In the genomic region with DNA sequence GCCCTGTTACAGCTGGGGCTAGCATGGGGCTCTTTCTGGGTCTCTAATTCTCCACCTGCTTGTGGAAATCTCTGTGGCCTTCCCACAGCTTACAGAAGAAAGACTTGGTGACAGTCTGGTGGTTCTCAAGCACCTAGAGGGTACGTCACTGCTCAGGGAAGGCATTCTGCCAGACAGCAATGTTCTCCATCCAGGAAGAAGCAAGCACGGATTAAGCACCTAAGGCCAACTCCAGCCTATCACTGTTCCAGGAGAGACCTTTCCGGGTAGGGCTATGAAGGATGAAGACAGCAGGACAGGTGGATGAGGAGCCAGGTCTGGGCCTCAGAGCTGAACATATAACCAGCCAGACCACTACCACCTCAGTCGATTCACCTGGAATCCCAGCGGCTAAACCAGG, we compare ENCODE assay signal across 9 mouse cellular contexts. TPM values are rescaled to one million over a fixed set of nuclear protein-coding genes. Genes with fewer than 3 reads are reported as not detected.
A peak's percentile ranks its signal among the peaks of the same experiment; 100 is the strongest.
DNase-seq lines count a peak whose midpoint lies in the region; ATAC-seq and TF ChIP-seq lines count a peak whose summit lies in the region.
"Had no signal": no experiment of that assay in that cellular context is flagged by ENCODE, and none has a peak within 500 bp of the region (broad histone marks: within the 10 kb centered on the region; RNA-seq: fewer than 3 reads in every experiment).

No protein-coding gene starts in this region.

- H3K27me3 ChIP-seq in lung, embryonic 14.5 days (ENCODE audit: insufficient read depth, low read length): no peaks in the 10 kb centered on the region
- H3K27me3 ChIP-seq in forebrain, embryonic 12.5 days: peaks cover 12% of the 10 kb centered on the region; the same call in 1 of the 2 replicates
- no peaks in the 10 kb centered on the region for H3K27me3 ChIP-seq in limb, embryonic 15.5 days
- H3K27me3 ChIP-seq in small intestine, adult 2 months (ENCODE audit: control insufficient read depth, insufficient read depth, low read length): no peaks in the 10 kb centered on the region

- H3K4me2 ChIP-seq in lung, embryonic 14.5 days: peak overlapping the region; percentile 98
- H3K4me2 ChIP-seq in forebrain, embryonic 12.5 days: peak overlapping the region; percentile 93
- peak overlapping the region; percentile 91 for H3K4me2 ChIP-seq in limb, embryonic 15.5 days

- no peak overlapping the region for H3K27ac ChIP-seq in lung, embryonic 14.5 days (ENCODE audit: low read depth)
- no peak overlapping the region for H3K27ac ChIP-seq in forebrain, embryonic 12.5 days
- H3K27ac ChIP-seq in limb, embryonic 15.5 days: no peak overlapping the region
- no peak overlapping the region for H3K27ac ChIP-seq in small intestine, adult 2 months (ENCODE audit: insufficient read depth, low read depth, low read length)

- peaks cover 23% of the 10 kb centered on the region for H3K4me1 ChIP-seq in lung, embryonic 14.5 days (ENCODE audit: insufficient read depth)
- H3K4me1 ChIP-seq in forebrain, embryonic 12.5 days: peaks cover 57% of the 10 kb centered on the region
- peaks cover 46% of the 10 kb centered on the region for H3K4me1 ChIP-seq in limb, embryonic 15.5 days
- peaks cover 27% of the 10 kb centered on the region for H3K4me1 ChIP-seq in small intestine, adult 2 months (ENCODE audit: control insufficient read depth, insufficient read depth, insufficient read length, low read length)

- WGBS in lung, embryonic 14.5 days: 37% methylated on average over 5 of the region's 5 CpGs
- 44% methylated on average over 5 of the region's 5 CpGs for WGBS in forebrain, embryonic 12.5 days
- WGBS in limb, embryonic 15.5 days: 37% methylated on average over 5 of the region's 5 CpGs
- WGBS in small intestine, adult 2 months: 26% methylated on average over 5 of the region's 5 CpGs

- DNase-seq in lung, embryonic 14.5 days: no peak
- no peak for DNase-seq in lung, postnatal 14 days
- no peak for DNase-seq in retina, postnatal 1 day
- DNase-seq in layer of hippocampus, adult 18-20 months (ENCODE audit: low spot score in 2 of 2): no peak
- no peak for DNase-seq in spleen, postnatal 4 days (ENCODE audit: low spot score in 2 of 2)
- DNase-seq: thymus, adult 18-20 months had no signal

- peak overlapping the region; percentile 68; the same call in 1 of the 2 replicates for H3K9ac ChIP-seq in lung, embryonic 14.5 days
- H3K9ac ChIP-seq in forebrain, embryonic 12.5 days: peak overlapping the region; percentile 74; the same call in 1 of the 2 replicates
- peak overlapping the region; percentile 57; the same call in 1 of the 2 replicates for H3K9ac ChIP-seq in limb, embryonic 15.5 days

- H3K4me3 ChIP-seq in lung, embryonic 14.5 days (ENCODE audit: low read depth, low read length): peak overlapping the region; percentile 70
- H3K4me3 ChIP-seq in forebrain, embryonic 12.5 days (replicated peaks): peak overlapping the region; percentile 70
- peak overlapping the region; percentile 66 for H3K4me3 ChIP-seq in limb, embryonic 15.5 days
- peak overlapping the region; percentile 73; the same call in 1 of the 2 replicates for H3K4me3 ChIP-seq in small intestine, adult 2 months (ENCODE audit: low read depth, low read length)

- no peaks in the 10 kb centered on the region for H3K9me3 ChIP-seq in lung, embryonic 14.5 days (ENCODE audit: low read depth, low read length)
- H3K9me3 ChIP-seq in forebrain, embryonic 12.5 days: no peaks in the 10 kb centered on the region
- H3K9me3 ChIP-seq in limb, embryonic 15.5 days: no peaks in the 10 kb centered on the region

- no peak for ATAC-seq in lung, embryonic 14.5 days (ENCODE audit: insufficient read depth)
- no peak for ATAC-seq in forebrain, embryonic 12.5 days (ENCODE audit: low FRiP score)
- ATAC-seq in limb, embryonic 15.5 days (ENCODE audit: insufficient number of reproducible peaks, low FRiP score, low TSS enrichment, low read depth): no peak

- peaks cover 14% of the 10 kb centered on the region for H3K36me3 ChIP-seq in lung, embryonic 14.5 days (ENCODE audit: insufficient read depth)
- H3K36me3 ChIP-seq in forebrain, embryonic 12.5 days (replicated peaks): peaks cover 9% of the 10 kb centered on the region
- no peaks in the 10 kb centered on the region; the same call in 1 of the 2 replicates for H3K36me3 ChIP-seq in limb, embryonic 15.5 days
- no peaks in the 10 kb centered on the region for H3K36me3 ChIP-seq in small intestine, adult 2 months (ENCODE audit: control insufficient read depth, insufficient read depth, low read length)

- TF ChIP-seq POLR2A in small intestine, adult 2 months (IDR thresholded peaks at IDR 0.05; ENCODE audit: low read depth, low read length): no peak

- no peak for TF ChIP-seq CTCF in lung, embryonic 14.5 days (IDR thresholded peaks at IDR 0.05; ENCODE audit: low read depth)
- no peak for TF ChIP-seq CTCF in small intestine, adult 2 months (IDR thresholded peaks at IDR 0.05; ENCODE audit: extremely low read depth, insufficient read length, insufficient replicate concordance, low read depth, low read length)

RNA-seq across cellular contexts. Expression of a gene that starts 0.9 kb away (rescaled TPM):
- 8.7 and 9.0 TPM in 2 replicates for polyA plus RNA-seq in lung, embryonic 14.5 days (2014; fragmentation: Nextera tagmentation; extraction: Ambion mirVana)
- 15.8 and 17.0 TPM in 2 replicates for polyA plus RNA-seq in forebrain, embryonic 12.5 days (2016; fragmentation: Nextera tagmentation; extraction: Ambion mirVana)
- polyA plus RNA-seq in limb, embryonic 15.5 days (2015; fragmentation: Nextera tagmentation; extraction: Ambion mirVana): 10.3 and 10.9 TPM in 2 replicates
- polyA plus RNA-seq in small intestine, adult 2 months (2012; rRNA removed): 4.0 and 4.9 TPM in 2 replicates
- 10 to 100 TPM; 22.6 to 24.4 TPM for total RNA-seq in layer of hippocampus, adult 18-20 months (2021)

RNA-seq across cellular contexts. Expression of a gene that starts 1.1 kb away (rescaled TPM):
- polyA plus RNA-seq in lung, embryonic 14.5 days (2014; fragmentation: Nextera tagmentation; extraction: Ambion mirVana): 11.9 and 12.6 TPM in 2 replicates
- 11.3 and 11.7 TPM in 2 replicates for polyA plus RNA-seq in forebrain, embryonic 12.5 days (2016; fragmentation: Nextera tagmentation; extraction: Ambion mirVana)
- polyA plus RNA-seq in limb, embryonic 15.5 days (2015; fragmentation: Nextera tagmentation; extraction: Ambion mirVana): 10.4 and 12.0 TPM in 2 replicates
- polyA plus RNA-seq in small intestine, adult 2 months (2012; rRNA removed): 6.4 and 7.9 TPM in 2 replicates
- 10 to 100 TPM; 10.4 to 10.5 TPM for total RNA-seq in layer of hippocampus, adult 18-20 months (2021)

RNA-seq across cellular contexts. Expression of a gene that starts 42.0 kb away (rescaled TPM):
- 24.3 and 26.3 TPM in 2 replicates for polyA plus RNA-seq in lung, embryonic 14.5 days (2014; fragmentation: Nextera tagmentation; extraction: Ambion mirVana)
- polyA plus RNA-seq in forebrain, embryonic 12.5 days (2016; fragmentation: Nextera tagmentation; extraction: Ambion mirVana): 19.5 and 21.5 TPM in 2 replicates
- 13.4 and 17.9 TPM in 2 replicates for polyA plus RNA-seq in limb, embryonic 15.5 days (2015; fragmentation: Nextera tagmentation; extraction: Ambion mirVana)
- 10.5 and 22.4 TPM in 2 replicates for polyA plus RNA-seq in small intestine, adult 2 months (2012; rRNA removed)
- total RNA-seq in layer of hippocampus, adult 18-20 months (2021): 10 to 100 TPM; 54.7 to 55.3 TPM

RNA-seq across cellular contexts. Expression of a gene that starts 58.6 kb away (rescaled TPM):
- polyA plus RNA-seq in lung, embryonic 14.5 days (2014; fragmentation: Nextera tagmentation; extraction: Ambion mirVana): 5.7 and 8.0 TPM in 2 replicates
- polyA plus RNA-seq in forebrain, embryonic 12.5 days (2016; fragmentation: Nextera tagmentation; extraction: Ambion mirVana): 7.2 and 7.6 TPM in 2 replicates
- polyA plus RNA-seq in limb, embryonic 15.5 days (2015; fragmentation: Nextera tagmentation; extraction: Ambion mirVana): 7.8 and 8.2 TPM in 2 replicates
- 2.3 and 8.8 TPM in 2 replicates for polyA plus RNA-seq in small intestine, adult 2 months (2012; rRNA removed)
- 10 to 100 TPM; 11.6 to 14.3 TPM for total RNA-seq in layer of hippocampus, adult 18-20 months (2021)

RNA-seq across cellular contexts. Expression of a gene that starts 59.2 kb away (rescaled TPM):
- 94.9 and 101 TPM in 2 replicates for polyA plus RNA-seq in lung, embryonic 14.5 days (2014; fragmentation: Nextera tagmentation; extraction: Ambion mirVana)
- 126 and 130 TPM in 2 replicates for polyA plus RNA-seq in forebrain, embryonic 12.5 days (2016; fragmentation: Nextera tagmentation; extraction: Ambion mirVana)
- 61.7 and 63.9 TPM in 2 replicates for polyA plus RNA-seq in limb, embryonic 15.5 days (2015; fragmentation: Nextera tagmentation; extraction: Ambion mirVana)
- 49.6 and 65.7 TPM in 2 replicates for polyA plus RNA-seq in small intestine, adult 2 months (2012; rRNA removed)
- 10 to 100 TPM; 84.7 to 91.2 TPM for total RNA-seq in layer of hippocampus, adult 18-20 months (2021)
